Mouse (Mus musculus) mouse embryonic stem cell (cell line): ENCODE measurements around the gene Lcorl.

Experiments
- in situ Hi-C, 2 experiments: fragments of 300-500 bp; cut with MboI; formaldehyde crosslinking; loops; 1 replicate in 1 of 2; 3 replicates in 1 of 2; pipeline ENCODE4 v1.14.3; 2019 to 2020; ENCODE audit warnings: low sequenced_read_pairs in 2 of 2, low pct_unique_long_range_greater_than_20kb in 1 of 2, mixed read lengths in 1 of 2; ENCODE audit not compliant: unreplicated experiment in 1 of 2

Lcorl gene

DNA sequence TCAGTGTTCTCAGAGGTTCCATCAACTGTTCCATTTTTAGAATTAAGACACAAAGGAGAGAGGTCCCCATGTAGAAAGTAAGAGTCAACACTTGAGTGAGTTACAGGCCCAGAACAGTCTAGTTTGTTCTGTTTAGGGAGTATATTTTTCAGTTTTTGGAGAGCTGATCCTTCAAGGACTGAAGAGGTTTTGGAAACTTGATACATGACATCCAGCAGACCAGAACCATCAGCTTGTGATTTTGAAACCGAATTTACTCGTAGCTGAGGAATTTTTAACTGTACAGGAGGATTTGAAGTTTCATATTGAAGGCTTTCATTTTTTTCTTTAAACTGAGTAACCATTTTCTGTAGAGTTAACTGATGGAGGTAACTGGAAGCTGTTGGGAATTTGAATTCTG, 123.7 kb downstream of the Lcorl start:
- in situ Hi-C loops, result no loop called here

DNA sequence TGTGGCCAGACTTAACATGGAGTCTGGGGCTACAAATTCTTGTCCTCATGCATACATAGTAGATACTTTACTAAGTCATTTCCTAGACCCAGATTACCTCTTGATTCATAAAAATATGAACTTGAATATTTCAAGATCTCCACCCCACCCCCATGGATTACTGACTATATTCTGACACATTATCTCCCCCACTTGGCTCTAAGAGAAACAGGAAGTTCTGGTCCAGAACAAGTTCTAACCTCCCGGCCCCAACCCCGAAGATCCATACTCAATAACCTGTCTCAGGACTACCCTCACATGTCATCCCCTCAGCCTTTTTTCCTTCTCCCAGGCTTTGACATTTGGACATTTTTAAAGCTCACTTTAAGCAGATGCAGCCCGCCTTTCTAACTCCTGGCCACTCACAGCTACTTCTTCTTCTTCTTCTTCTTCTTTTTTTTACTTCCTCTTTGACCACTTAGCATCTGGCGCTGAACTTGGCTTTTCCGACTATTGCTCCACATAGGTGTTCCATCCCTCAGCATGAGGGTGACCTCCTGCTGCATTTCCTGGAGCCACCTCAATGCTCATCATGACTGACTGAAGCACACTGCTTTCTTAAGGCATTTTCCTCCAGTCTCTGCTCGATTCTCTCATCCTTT, 138.4 kb downstream of the Lcorl start:
- in situ Hi-C loops, result no loop called here

DNA sequence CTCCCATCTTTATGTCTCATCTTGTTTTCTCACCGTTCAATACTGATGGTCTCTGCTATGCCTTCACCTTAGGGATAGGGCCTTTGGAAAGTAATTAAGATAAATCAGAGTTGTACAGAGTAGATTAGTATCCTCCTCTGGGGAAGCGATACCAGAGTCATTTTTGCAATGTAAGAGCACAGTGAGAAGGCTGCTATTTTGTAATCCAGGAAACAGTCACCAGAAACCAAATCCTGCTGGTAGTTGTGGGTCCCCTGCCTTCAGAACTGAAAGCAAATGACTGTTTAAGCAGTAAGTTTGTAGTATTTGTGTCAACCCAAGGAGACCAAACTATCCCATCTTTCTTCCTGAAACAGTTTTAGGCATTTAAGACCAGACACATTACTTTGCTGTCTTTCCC, 147.8 kb downstream of the Lcorl start:
- in situ Hi-C loops, result no loop called here

DNA sequence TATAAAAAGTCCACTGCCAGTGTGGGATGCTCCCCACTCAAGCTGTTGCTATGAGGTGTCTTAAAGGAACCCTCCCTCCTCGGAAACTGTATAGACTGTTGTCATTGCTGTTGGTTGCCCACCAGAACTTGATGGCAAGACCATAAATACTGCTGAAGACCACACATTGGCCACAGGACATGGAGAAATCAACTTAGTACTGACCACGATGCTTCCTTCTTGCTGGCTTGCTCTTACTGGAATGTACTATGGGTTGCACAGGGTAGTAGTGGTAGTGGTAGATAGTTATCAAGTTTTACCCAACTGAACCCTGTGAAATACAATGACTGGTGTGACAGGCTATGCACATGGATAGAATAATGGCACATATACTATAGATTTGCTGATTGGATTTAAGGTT, 150.6 kb downstream of the Lcorl start:
- in situ Hi-C loops, result no loop called here

DNA sequence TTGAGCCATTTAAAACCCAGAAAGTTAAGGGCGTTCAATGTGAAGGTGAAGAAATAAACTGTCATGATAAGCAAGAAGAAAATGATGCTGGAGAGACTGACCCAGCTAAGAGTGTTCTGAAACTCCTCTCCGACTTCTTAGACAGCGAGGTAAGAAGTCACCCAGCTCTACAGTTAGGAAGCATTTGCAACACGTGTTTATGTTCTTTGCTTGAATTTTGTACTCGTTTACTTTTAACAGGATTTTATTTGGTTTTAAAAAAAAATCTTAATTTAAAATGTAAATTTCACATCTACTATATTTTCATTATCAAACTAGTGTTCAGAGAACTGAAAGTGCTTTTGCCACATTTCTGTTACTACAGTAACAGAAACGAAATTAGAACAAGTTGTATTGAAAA, 165.7 kb downstream of the Lcorl start:
- in situ Hi-C loops, result no loop called here

DNA sequence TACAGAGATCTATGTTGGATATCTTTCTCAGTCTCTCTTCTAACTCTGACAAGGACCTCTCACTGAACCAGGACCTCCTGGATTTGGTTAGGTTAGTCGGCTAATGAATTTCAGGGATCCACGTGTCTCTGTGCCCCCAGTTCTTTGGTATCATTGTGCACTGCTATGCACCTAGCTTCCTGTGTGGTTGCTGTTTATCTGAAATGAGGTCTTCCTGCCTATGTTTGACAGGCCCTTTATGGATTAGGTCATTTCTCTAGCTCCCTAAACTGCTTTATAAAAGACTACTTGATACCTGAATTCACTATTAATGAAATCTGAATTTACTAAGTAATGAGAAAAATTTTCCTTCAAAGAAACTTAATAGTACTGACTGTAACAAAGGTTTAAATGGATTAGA, 166.6 kb downstream of the Lcorl start:
- in situ Hi-C loops, result no loop called here

DNA sequence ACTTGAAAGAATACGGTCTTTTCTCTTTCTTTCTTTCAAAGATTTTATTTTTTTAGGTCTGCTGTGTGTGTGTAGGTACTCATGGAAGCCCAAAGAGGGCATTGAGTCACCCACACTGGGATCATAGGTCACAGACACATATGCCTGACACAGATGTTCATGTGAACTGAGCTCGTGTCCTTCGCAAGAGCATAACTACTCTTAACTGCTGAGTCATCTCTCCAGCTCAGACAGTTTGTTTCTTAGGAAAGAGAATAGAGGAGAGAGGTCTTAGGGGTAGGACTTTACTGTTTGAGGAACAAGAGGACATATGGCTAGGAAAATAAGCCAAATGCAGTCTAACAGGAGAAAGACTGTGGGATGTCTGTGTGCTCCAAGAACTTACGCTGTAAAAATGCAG, 168.3 kb downstream of the Lcorl start:
- in situ Hi-C loops, result loop anchor here in 1 of 2 experiments (10.0 kb wide), 1 partner anchor 184 kb away; no protein-coding TSS in a partner anchor

DNA sequence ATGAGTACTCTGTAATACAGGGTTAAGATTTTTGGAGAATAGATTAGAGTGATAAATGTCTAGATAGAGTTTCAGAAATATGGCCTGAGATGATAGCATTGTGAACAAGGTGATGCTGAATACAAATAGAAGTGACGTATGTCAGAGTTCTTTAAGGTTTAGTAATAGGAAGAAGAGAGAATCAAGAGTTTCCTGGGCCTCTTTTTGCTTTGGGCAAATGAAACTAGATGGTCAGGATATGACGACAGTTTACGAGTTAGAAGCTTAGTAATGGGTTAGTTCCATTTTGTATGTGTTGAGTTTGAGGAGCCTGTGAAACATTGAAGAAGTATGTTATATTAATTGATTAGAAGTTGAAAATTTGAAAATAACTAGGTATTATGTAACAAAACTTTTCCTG, 171.2 kb downstream of the Lcorl start:
- in situ Hi-C loops, result loop anchor here in 1 of 2 experiments (10.0 kb wide), 1 partner anchor 181 kb away; no protein-coding TSS in a partner anchor

DNA sequence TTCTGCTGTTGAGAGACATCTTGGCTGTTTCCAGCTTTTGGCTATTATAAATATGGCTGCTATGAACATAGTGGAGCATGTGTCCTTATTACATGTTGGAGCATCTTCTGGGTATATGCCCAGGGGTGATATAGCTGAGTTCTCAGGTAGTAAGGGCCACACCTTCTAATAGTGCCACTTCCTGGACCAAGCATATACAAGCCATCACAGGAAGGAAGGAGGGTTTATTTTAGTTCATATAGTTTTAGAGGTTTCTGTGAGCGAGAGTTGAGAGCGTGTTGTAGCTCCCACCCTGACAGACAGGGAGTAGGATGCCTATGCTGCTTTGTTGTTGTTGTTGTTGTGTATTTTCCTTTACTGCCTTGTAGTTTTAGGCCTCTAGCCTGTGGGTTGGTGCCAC, 172.2 kb downstream of the Lcorl start:
- in situ Hi-C loops, result loop anchor here in 1 of 2 experiments (10.0 kb wide), 1 partner anchor 180 kb away; no protein-coding TSS in a partner anchor

DNA sequence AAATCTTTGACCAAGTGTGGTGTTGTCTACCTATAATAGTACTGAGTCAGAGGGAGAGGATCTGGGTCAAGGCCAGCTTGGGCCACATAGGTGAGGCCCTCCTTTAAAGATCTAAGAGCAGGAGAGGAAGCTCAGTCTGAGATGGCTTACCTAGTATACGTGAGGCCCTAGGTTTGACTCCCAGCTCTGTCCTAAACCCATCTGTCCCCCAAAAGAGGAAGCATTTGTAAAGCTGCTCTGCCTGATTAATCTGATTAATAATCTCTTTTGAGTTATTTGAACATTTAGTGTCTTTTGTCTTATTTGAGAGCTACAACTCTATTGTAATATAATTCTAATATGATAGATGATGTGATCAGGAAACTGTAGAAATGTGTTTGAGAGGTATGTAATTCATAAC, 174.0 kb downstream of the Lcorl start:
- in situ Hi-C loops, result loop anchor here in 1 of 2 experiments (10.0 kb wide), 1 partner anchor 179 kb away; no protein-coding TSS in a partner anchor

DNA sequence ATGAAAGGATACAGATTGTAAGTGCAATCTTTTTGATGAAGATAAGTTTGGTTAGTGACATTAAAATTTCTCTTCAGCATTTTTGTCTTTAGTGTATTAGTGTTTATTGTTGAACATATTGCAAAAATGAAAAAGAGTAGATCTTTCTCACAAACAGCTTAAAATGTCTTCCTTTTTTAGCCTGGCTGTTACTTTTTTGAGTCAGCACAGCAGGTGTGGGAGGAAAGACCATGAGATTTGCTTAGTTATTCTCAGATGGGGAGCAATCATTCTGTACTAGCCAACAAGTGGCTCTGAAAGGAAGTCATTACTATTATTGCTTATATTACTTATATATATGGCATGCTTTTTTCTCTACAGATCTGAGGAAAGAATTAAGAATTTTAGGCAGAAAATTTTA, 177.5 kb downstream of the Lcorl start:
- in situ Hi-C loops, result loop anchor here in 1 of 2 experiments (10.0 kb wide), 2 partner anchors 145 to 175 kb away; no protein-coding TSS in a partner anchor

DNA sequence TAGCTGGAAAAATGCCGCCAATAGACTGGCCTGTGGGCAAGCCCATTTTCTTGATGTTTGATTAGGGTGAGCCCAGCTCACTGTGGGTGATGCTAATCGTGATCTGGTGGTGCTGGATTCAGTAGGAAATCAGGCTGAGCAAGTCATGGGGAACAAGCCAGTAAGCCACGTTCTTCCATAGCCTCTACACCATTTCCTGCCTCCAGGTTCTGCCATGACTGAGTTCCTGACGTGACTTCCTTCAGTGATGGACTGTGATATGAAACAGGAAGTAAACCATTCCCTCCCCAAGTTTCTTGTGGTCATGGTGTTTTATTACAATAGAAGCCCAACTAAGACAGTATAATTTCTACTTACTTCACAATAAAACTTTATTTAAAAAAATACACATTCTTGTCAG, 179.8 kb downstream of the Lcorl start:
- in situ Hi-C loops, result loop anchor here in 1 of 2 experiments (10.0 kb wide), 1 partner anchor 143 kb away; no protein-coding TSS in a partner anchor

DNA sequence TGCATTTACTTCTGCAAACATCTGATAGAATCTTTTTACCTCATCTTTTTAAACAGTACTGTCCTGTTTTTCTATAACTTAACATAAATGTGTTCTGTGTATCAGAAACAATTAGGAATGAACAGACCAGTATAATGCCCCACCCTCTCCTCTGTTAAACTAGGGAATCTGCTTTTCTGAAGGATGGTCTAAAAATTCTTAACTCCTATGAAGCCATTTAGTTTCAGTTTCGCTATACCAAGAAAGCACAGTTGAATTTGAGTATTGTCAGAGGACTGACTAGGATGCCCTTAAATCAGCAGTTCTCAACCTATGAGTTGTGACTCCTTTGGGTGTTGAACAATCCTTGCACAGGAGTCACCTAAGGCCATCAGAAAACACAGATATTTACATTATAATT, 182.4 kb downstream of the Lcorl start:
- in situ Hi-C loops, result loop anchor here in 1 of 2 experiments (10.0 kb wide), 1 partner anchor 140 kb away; no protein-coding TSS in a partner anchor

DNA sequence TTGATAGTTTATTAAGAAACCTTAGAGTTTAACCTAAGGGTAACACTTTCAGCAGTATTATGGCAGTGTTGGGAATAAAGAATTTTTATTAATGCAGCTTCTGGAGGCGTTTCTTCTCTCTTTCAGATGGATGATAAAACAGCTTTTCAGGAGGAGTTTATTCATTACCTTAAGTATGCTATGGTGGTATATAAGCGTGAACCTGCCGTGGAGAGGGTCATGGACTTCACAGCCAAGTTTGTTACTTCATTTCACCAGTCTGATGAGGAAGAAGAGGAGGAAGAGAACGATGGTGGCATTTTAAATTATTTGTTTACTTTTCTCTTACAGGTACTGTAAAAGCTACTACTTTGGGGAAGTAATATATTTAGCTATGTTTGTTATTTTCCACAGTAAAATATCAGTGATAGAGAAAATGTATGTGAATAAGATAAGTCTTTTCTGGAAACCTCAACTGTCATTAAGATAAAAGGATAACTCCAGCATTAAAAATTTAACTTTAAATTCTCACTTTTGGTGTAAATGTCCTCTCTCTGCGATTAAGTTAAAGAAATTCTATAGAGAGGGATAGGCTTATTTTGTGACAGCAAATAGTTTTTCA, 186.4 kb downstream of the Lcorl start:
- in situ Hi-C loops, result loop anchor here in 1 of 2 experiments (10.0 kb wide), 1 partner anchor 136 kb away; no protein-coding TSS in a partner anchor

DNA sequence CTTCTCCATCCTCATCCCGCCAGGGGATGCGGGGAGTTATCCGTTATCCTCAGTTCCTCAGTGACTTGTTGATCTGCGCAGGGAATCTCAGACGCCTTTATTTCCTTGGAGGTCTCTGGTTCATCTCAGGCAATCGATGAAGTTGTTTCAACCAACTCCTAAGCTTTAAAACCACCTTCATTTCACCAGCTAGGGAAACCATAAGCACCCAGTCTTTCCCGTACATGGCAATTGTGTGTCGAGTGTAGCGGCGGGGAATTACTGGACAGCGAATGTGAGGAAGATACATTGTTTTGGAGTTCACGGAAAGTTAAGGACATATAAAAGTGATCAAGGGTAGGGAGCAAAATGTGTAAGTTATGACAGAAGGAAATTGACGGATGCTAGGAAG, 187.1 kb downstream of the Lcorl start:
- in situ Hi-C loops, result loop anchor here in 1 of 2 experiments (10.0 kb wide), 1 partner anchor 135 kb away; no protein-coding TSS in a partner anchor

DNA sequence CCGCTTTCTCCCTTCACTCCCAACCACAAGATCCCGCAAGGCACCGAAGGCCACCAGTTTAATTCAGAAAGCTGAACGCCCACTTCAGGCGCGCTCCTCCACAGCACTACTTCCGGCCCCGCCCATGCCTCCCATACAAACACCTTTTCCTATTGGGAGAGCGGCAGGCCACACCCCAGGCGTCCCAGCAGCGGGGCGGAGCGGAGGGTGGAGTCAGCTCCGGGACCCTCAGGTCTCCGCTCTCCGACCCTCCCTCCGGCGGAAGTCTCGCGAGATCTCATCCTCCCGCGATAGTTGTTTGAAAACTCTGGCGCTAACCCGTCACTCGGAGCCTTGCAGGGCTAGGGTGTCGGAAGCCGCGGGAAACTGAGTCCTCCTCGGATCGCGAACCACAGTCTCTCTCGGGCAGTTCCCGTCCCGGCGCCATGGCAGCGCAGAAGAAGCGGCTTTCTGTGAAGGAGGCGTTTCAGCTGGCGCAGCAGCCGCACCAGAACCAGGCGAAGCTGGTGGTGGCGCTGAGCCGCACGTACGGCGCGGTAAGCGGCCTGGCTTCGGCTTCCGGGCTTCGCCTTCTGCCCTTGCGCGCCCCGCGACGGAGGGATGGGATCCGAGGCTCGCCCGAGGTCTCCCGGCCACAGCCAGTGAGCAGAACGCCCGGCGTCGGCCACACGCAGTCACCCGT, 187.7 kb downstream of the Lcorl start, which contains the start of gene Ncapg:
Ncapg (plus strand) TSS at position 322 of the 682 bp plus-strand sequence.
- in situ Hi-C loops, result loop anchor here (10.0 kb wide), 1 partner anchor 135 kb away; no protein-coding TSS in a partner anchor

DNA sequence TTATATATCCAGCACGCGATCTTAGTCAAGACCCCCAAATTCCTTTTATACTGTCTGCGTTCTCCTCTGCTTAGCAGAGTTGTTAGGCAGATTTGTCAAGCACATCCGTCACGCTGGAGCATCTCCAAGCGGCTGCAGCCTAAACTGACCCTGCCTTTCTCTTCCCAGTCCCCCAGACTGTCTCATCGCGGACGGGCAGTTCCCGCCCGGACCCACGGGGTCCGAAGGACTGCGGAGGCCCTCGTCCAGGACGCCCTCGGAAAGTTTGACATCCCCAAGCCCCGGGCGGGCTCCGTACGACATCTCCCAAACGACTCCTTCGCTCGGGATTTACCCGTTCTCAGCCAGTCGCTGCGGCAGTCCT, 188.2 kb downstream of the Lcorl start:
- in situ Hi-C loops, result loop anchor here in 1 of 2 experiments (10.0 kb wide), 1 partner anchor 134 kb away; no protein-coding TSS in a partner anchor

DNA sequence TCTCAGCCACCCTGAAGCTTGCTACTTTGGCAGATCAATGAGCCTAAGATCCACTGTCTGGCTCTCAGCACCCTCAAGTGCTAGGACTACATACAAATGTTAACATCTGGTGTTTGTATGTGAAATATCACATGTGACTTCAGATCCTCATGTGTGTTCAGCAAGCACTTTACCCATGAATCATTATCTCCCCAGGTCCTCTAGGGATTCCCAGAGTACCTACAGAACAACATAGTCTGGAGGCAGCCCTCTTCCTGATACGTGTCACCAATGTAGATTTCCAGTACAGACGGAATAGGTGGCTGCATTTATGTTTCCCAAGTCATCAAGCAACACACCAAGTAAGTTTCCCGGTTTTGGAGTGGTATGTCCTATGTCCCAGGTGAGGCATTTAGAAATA, 188.6 kb downstream of the Lcorl start:
- in situ Hi-C loops, result loop anchor here in 1 of 2 experiments (10.0 kb wide), 1 partner anchor 134 kb away; no protein-coding TSS in a partner anchor

DNA sequence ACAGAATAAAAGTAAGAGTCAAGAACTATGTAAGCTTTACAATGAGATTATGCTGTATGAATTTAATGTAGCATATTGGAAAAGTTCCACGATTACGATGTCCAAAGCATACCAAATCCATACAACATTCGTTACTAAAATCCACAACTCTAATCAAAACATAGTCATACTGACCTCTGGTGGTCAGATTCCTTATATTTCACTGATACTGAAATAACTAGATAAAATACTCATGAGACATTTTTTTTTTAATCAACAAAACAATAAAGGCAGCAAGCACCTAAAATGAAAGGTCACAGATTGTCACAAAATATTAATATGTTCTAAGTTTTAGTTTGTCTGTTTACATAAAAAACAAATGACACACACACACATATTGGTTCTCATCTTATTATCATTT, 189.1 kb downstream of the Lcorl start:
- in situ Hi-C loops, result loop anchor here in 1 of 2 experiments (10.0 kb wide), 1 partner anchor 134 kb away; no protein-coding TSS in a partner anchor
